Mouse (Mus musculus) granulocyte monocyte progenitor cell, adult 5-6 weeks (primary cell): ENCODE results near the gene Emd. TPM values are rescaled to one million over a fixed set of nuclear protein-coding genes. Genes with fewer than 3 reads are reported as not detected.

Source experiments
- ATAC-seq: replicated peaks from 2 replicates; pipeline ENCODE4 v1.8.0; 2016; ENCODE audit warnings: mild to moderate bottlenecking, moderate TSS enrichment, inconsistent platforms; ENCODE audit not compliant: poor library complexity, severe bottlenecking
- total RNA-seq, 2 experiments: library from RNA; stranded (forward) in 1 of 2; stranded (reverse) in 1 of 2; fragments of 200-712, 200-1000 nt in 1 of 2; fragments of >200 nt in 1 of 2; fragmentation: Nextera tagmentation in 1 of 2; gene quantifications; 2 replicates each; pipeline ENCODE4 v1.2.3; 2014 to 2017

Gene Emd
- total RNA-seq, 2 experiments from 2014 or later = 75.6 to 85.5 TPM

DNA sequence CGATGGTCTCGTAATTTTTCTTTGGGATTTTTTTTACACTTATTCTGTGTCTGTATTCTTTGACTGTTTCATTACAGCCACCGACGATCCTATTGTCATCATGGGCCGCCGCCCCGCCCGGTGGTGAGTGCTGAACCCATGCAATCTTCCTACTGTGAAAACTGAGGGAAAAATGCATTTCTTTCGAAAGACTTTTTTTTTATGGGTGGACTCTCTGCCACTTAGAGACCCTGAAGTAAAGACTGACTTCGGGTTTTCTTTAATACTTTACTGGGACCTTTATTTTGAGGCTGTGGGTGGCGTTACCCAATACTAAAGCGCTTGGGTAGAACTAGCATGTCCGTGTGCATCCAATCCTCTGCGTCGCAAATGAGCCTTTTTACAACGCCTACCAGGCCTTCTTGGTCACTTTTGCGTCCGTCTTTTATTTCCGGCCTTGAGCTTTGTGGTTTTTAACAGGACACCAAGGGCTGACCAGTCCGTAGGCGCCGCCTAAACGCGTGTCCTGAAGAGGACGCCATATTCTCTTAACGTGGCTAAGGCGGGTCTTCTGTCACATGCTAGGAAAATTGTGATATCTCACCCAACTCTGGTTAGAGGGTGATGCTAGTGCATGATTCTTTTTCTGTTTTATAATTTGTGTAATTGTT, 16.5 kb downstream of the Emd start:
- ATAC-seq = peak; percentile 28

DNA sequence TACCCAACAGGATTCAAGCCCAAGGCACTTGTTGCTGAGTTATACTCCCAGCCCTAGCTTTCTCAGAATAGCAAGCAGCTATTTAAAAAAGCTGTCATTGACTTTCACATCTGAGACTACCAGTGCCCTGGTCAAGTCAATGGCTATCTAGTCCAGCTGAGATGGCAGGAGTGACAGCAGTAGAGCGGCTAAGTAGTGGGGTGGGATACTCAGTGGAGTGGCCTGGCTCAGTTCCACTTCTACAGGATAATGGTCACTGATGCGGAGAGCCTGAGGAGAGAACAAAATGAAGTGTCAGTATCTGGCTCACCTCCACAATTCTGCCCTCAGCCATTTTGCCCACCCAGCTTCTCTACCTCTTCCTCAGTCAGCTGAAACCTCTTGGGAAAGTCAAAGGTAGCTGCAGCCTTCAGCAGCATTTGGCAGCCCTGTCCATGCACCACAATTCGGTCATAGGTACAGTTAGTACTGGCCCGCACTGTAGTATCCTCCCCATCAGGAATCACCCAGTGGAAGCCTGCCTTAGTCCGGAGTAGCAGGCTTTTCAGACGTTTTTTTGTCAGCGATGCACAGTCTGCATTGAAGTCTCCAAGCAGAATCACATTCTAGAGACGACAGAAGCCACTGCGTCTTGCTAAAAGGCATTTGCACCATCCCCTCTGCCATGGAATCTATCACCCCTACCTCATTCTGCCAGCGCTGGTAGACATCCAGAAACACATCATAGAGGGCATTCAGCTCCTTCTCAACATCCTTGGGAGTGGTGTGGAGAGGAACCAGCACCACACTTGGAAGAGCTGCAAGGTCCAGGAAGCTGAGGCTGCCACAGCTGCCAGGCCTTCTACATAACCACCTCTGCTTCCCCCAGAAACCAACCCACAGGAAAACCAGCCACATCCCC, 19.2 kb downstream of the Emd start:
- peak; percentile 9 for ATAC-seq

DNA sequence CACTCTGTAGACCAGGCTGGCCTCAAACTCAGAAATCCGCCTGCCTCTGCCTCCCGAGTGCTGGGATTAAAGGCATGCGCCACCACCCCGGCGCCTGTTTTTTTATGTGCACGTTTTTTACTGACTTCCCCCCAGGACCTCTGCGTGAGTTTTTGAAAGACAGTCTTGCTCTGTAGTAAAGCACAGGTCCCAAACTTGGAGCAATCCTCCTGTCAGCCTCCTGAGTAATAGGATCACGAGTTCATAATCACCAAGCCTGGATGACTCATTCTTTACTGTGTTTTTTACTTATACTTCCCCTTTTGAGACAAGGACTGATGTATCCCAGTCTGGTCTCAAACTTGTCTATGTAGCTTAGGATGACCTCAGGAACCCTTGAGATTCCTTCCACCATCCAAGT, 23.4 kb downstream of the Emd start:
- peak; percentile 51 for ATAC-seq

DNA sequence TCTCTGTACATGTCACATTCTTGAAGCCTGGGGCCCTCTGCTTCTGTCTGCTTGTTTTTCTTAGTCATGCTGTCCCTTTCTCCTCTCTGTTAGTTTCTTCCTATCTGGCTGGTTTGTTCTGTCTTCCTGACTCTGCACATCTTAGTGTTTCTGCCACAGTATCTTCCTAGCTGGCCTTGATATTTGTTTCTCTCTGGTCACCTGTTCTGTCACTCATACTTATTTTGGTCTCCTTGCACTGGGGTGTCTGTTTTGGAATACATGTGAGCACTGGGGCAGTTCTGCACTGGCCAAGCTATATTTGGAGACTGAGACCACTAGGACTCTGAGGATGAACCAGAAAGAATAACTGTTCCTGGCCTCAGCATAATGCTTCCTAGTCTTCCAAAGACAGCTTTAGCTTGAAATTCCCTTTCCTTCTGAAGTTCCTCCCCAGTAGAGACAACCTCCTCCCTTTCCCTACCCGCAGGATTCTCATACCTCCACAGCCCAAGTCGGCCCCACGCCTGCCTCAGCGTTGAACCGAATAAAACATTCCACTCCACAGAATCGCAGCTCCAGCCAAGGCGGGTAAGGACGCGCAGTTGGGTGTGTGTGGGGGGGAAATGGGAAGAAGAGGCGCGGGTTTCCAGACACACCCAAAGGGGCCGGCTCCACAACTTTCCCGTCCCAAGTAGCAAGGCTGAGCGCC, 26.7 kb downstream of the Emd start:
- ATAC-seq = no peak

DNA sequence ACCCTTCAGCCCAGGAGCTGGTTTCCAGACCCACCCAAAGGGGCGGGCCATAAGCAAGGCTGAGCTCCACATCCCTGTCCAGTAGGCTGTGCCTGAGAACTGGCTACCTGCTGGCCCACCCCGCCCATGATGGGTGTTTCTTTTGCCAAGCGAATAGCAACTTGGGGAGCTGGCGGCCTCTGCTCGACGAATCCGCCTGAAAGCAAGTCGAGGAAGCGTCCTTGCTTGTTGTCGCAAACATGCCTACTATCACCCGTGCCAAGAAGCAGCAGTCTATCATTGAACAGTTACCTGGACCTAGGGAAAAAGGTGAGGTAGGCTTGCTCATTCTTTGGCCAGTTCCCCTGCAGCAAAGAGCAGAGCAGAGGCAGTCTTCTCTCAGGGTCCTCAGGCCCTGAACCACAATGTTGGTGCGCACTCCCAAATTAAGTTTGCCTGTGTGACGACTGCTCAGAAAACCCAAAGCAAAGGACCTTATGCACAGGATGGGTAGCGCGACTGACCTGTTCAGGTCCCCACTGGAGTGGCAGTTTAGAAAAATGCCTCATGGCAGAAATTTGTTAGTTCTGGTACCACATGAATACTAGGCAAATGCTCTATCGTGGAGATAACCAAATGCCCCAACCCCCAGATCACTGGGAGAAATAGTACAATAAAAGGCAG, 27.4 kb downstream of the Emd start, which contains the start of the genes Taz and Dnase1l1:
Gene Taz, plus strand, starts transcription at position 181 of the 663 bp plus-strand sequence.
Gene Dnase1l1, minus strand, starts transcription at position 606 of the 663 bp plus-strand sequence.
- peak; percentile 79 for ATAC-seq

DNA sequence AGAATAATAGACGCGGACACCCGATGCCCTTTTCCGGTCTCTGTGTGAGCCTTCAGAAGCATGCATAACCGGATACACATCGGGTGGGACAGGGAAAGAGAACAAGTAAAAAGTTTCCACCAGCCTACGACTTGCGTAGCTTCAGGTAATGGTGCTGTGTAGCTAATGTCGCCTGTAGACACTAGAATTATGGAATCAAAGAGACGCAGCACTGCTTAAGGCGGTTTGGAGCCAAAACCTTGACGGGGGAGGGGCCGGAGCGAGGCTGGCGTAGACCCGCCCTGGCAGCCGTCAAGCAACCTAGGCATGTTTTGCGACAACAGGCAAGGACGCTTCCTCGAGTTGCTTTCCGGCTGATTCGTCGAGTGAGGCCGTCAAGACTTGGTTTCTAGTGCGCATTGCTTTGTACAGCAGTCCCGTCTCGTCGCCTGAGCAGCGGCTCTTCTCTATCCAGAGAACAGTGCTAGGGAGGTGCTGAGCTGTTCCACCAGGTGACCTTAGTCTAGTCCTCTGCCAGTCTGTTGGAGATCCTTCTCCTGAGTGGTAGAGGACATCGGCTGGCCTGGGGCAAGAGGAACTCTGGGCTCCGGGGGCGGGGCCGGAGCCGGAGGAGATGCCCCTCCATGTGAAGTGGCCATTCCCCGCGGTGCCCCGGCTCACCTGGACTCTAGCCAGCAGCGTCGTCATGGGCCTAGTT, 28.1 kb downstream of the Emd start:
- peak; percentile 74 for ATAC-seq

DNA sequence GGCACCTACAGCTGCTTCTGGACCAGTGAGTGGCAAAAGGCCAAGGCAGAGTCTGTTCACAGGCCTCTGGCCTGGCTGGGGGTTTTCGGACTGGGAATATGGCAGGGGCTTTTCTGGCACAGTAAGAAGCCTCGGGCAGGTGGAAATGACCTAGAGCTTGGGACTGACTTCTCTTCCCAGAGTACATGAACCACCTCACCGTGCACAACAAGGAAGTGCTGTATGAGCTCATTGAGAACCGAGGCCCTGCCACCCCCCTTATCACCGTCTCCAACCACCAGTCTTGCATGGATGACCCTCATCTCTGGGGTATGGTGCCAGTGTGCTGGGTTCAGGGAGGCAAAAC, 28.6 kb downstream of the Emd start:
- ATAC-seq = 0 out of 2 replicates have a peak, but pooled peaks have one; percentile 5

DNA sequence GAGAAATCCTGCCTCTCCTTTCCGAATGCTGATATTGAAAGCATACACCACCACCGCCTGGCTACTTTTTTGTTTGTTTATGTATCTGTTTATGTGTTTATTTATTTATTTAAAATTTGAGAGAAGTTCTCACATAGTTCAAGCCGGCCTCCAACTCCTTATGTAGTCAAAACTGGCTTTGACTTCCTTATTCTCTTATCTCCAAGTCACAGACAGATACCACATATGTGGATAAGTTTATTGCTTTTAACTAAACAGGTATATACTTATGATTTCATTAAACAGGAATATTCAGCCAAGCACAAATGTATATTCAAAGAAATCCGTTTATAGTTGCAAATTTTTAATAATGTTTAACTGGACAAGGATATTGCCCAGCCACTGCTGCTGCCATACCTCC, 38.9 kb downstream of the Emd start:
- ATAC-seq = no peak

DNA sequence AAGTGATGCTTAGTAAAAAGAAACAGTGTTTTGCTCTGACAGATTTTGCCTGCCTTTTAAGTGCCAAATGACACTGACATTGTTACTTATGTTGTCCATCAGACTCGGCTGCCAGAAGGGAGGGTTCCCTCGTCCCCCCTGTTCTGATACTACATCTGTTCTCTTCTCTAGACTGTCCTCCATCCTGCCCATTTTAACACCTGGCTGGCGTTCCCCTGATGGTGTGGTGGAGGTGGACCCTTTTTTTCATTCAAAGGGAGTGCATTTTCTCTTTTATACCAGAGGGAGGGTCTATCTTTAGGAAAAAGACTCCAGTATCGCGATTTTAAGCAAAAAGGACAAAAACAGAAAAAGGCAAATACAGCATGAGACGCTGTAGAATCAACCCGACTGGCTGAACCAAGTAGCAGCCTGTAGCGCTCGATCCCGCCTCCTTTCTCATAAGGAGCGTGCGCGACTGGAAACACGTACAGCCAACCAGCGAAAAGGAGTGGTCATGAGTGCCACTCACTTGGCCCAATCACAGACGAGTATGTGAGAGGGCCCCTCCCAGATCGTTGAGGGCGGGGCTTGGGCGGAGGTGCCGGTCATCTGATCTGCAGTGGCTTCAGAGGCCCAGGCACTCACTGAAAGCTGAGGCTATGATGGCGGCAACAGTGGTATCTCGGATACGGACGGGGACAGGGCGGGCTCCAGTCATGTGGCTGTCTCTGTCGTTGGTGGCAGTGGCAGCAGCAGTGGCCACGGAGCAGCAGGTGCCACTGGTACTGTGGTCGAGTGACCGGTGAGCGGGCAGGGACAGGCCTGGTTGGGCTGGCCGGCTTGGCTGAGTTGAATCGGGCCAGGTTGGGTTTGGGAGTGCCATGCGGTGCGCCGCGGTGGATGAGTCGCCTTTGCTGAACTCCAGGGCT, 42.3 kb downstream of the Emd start, which contains the start of gene Atp6ap1:
Gene Atp6ap1, plus strand, starts transcription at position 560 of the 911 bp plus-strand sequence.
- peak; percentile 98 for ATAC-seq

DNA sequence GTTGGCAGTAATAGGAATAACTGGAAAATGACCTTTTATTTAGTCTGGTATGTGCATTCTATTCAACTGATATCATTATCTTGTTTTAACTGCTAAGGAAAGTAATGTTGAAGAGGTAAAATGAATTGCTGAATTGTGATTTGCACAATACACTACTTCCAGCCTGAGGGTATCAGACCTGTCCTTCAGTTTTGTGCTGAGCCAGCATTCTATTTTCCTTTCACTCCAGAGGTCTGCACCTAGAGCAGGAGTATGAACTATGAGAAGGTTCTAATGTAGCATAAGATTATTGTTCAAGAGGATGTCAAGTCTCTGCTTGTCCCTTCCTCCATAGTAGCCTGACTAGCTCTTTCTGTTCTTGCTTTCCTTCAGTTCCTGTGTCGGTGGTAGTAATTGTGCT, 43.9 kb downstream of the Emd start:
- ATAC-seq = no peak

DNA sequence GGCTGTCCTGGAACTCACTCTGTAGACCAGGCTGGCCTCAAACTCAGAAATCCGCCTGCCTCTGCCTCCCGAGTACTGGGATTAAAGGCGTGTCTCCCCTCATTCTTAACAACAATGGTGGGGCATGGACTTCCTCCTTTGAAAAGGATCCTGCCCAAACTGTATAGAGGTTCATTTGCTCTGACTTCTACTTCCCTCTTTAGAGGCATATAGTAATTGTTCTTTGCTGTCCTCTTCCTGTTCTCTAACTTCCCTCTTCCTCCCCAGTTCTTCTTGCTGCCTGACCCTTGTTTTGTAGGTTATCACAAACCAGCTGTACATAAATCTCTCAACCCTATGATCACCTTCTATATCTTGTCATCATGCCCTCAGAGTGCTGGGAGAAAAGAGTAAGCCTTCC, 45.2 kb downstream of the Emd start:
- peak; percentile 60 for ATAC-seq

DNA sequence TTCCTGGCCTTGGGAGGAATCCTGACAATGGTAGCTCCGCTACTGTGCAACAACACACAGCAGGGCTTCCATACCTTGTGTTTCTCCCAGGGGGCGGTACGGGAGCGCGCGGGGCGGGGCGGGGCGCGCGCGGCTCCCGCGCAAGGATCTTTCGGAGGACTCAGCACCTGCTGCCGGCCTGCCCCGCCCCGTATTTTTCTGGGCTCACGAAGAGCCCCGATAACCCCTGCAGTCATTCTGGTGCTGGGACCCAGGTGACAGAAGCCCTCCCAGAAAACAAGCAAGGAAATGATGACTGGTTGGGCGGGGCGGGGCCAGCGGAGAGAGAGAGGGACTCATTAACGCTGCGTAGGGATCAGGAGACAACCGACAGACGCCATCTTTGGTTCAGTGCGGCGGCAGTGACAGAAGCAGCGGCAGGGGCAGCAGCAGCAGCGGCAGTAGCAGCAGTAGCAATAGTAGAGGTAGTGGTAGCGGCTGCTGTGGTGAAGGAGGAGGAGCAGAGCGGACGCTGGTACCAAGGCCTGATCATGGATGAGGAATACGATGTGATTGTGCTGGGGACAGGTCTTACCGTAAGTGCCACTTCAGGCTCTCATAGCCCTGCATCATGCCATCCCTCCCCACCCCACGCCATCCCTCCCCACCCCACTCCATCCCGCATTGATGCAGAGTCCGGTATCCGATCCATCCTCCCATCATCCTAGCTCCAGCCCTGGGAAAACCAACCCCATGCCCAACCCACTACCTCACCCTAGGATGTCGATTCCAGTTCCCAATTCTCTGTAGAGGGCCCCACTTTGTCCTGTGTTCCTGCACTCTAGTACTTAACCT, 50.6 kb downstream of the Emd start, which contains the start of gene Gdi1:
Gene Gdi1, plus strand, starts transcription at position 132 of the 834 bp plus-strand sequence.
- ATAC-seq = peak; percentile 88

Other genes starting within 250 kb of the Emd start
- 101 and 122 TPM in 2 replicates for gene Irak1, start 230.8 kb upstream of the Emd start, total RNA-seq (2014; fragmentation: Nextera tagmentation)
- gene Irak1, start 230.8 kb upstream of the Emd start, total RNA-seq (2017) = 54.8 and 60.7 TPM in 2 replicates
- gene Opn1mw, start 127.2 kb upstream of the Emd start, total RNA-seq (2014; fragmentation: Nextera tagmentation) = not detected in 2 replicates
- not detected in 2 replicates for gene Opn1mw, start 127.2 kb upstream of the Emd start, total RNA-seq (2017)
- gene Mecp2, start 119.3 kb upstream of the Emd start, total RNA-seq (2014; fragmentation: Nextera tagmentation) = 19.9 and 22.6 TPM in 2 replicates
- gene Mecp2, start 119.3 kb upstream of the Emd start, total RNA-seq (2017) = 11.6 and 14.6 TPM in 2 replicates
- not detected in 2 replicates for gene Tex28, start 86.8 kb upstream of the Emd start, total RNA-seq (2014; fragmentation: Nextera tagmentation)
- not detected in 2 replicates for gene Tex28, start 86.8 kb upstream of the Emd start, total RNA-seq (2017)
- not detected in 2 replicates for gene Tktl1, start 77.4 kb upstream of the Emd start, total RNA-seq (2014; fragmentation: Nextera tagmentation)
- not detected in 2 replicates for gene Tktl1, start 77.4 kb upstream of the Emd start, total RNA-seq (2017)
- gene Flna, start 4.9 kb upstream of the Emd start, total RNA-seq (2014; fragmentation: Nextera tagmentation) = 292 and 348 TPM in 2 replicates
- 465 and 529 TPM in 2 replicates for gene Flna, start 4.9 kb upstream of the Emd start, total RNA-seq (2017)
- 5,642 and 5,847 TPM in 2 replicates for gene Rpl10, start 16.1 kb downstream of the Emd start, total RNA-seq (2014; fragmentation: Nextera tagmentation)
- gene Rpl10, start 16.1 kb downstream of the Emd start, total RNA-seq (2017) = 1,448 and 1,548 TPM in 2 replicates
- 29.2 and 47.6 TPM in 2 replicates for gene Taz, start 27.2 kb downstream of the Emd start, total RNA-seq (2014; fragmentation: Nextera tagmentation)
- gene Taz, start 27.2 kb downstream of the Emd start, total RNA-seq (2017) = 30.8 and 41.0 TPM in 2 replicates
- 28.6 and 34.8 TPM in 2 replicates for gene Dnase1l1, start 27.6 kb downstream of the Emd start, total RNA-seq (2014; fragmentation: Nextera tagmentation)
- gene Dnase1l1, start 27.6 kb downstream of the Emd start, total RNA-seq (2017) = 5.0 and 9.1 TPM in 2 replicates
- 109 and 114 TPM in 2 replicates for gene Atp6ap1, start 42.4 kb downstream of the Emd start, total RNA-seq (2014; fragmentation: Nextera tagmentation)
- gene Atp6ap1, start 42.4 kb downstream of the Emd start, total RNA-seq (2017) = 127 and 132 TPM in 2 replicates
- gene Gdi1, start 50.3 kb downstream of the Emd start, total RNA-seq (2014; fragmentation: Nextera tagmentation) = 70.7 and 101 TPM in 2 replicates
- gene Gdi1, start 50.3 kb downstream of the Emd start, total RNA-seq (2017) = 15.4 and 20.4 TPM in 2 replicates
- gene Fam50a, start 58.3 kb downstream of the Emd start, total RNA-seq (2014; fragmentation: Nextera tagmentation) = 42.5 and 46.1 TPM in 2 replicates
- gene Fam50a, start 58.3 kb downstream of the Emd start, total RNA-seq (2017) = 50.3 and 59.5 TPM in 2 replicates
- 3.7 and 6.3 TPM in 2 replicates for gene Plxna3, start 74.4 kb downstream of the Emd start, total RNA-seq (2014; fragmentation: Nextera tagmentation)
- 2.5 and 2.6 TPM in 2 replicates for gene Plxna3, start 74.4 kb downstream of the Emd start, total RNA-seq (2017)
- gene Lage3, start 98.9 kb downstream of the Emd start, total RNA-seq (2014; fragmentation: Nextera tagmentation) = 72.4 and 93.2 TPM in 2 replicates
- gene Lage3, start 98.9 kb downstream of the Emd start, total RNA-seq (2017) = 23.5 and 28.4 TPM in 2 replicates
- 49.7 and 50.3 TPM in 2 replicates for gene Ubl4a, start 118.5 kb downstream of the Emd start, total RNA-seq (2014; fragmentation: Nextera tagmentation)
- gene Ubl4a, start 118.5 kb downstream of the Emd start, total RNA-seq (2017) = 15.8 and 17.3 TPM in 2 replicates
- 32.0 and 39.6 TPM in 2 replicates for gene Slc10a3, start 118.7 kb downstream of the Emd start, total RNA-seq (2014; fragmentation: Nextera tagmentation)
- 12.8 and 18.3 TPM in 2 replicates for gene Slc10a3, start 118.7 kb downstream of the Emd start, total RNA-seq (2017)
- gene Fam3a, start 138.6 kb downstream of the Emd start, total RNA-seq (2014; fragmentation: Nextera tagmentation) = 8.8 and 21.1 TPM in 2 replicates
- gene Fam3a, start 138.6 kb downstream of the Emd start, total RNA-seq (2017) = 12.3 and 14.7 TPM in 2 replicates
- 13.1 and 23.7 TPM in 2 replicates for gene Ikbkg, start 138.6 kb downstream of the Emd start, total RNA-seq (2014; fragmentation: Nextera tagmentation)
- 23.1 and 57.0 TPM in 2 replicates for gene Ikbkg, start 138.6 kb downstream of the Emd start, total RNA-seq (2017)
- 164 and 168 TPM in 2 replicates for gene G6pdx, start 174.5 kb downstream of the Emd start, total RNA-seq (2014; fragmentation: Nextera tagmentation)
- gene G6pdx, start 174.5 kb downstream of the Emd start, total RNA-seq (2017) = 120 and 126 TPM in 2 replicates
- not detected in 2 replicates for gene Gm6880, start 226.7 kb downstream of the Emd start, total RNA-seq (2014; fragmentation: Nextera tagmentation)
- gene Gm6880, start 226.7 kb downstream of the Emd start, total RNA-seq (2017) = not detected in 2 replicates